Mouse (Mus musculus): ENCODE data around the gene Aoah.

DNA sequence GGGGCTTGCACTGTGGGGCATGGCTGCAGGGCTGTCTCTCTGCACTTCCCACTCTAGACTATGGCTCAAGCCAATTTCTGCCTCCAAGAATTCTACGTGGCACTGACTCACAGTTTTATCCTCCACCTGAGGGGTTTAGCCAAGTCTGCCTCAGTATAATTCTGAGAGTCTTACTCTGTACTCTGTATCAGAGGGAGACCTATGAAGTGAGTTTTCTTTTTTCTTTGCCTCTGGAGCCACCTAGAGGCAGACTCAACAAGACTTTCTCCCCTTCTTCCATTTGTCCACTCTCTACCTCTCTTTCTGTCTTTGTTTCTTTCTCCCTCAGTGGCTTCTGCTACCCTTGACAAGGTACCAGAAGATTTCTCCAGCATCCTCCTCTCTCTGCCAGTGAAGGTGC, 256.2 kb downstream of the Aoah start:
- TF ChIP-seq CTCF (IDR thresholded peaks at IDR 0.05; ENCODE audit: control insufficient read depth, insufficient read depth, insufficient read length) (no peak), USF1 (IDR thresholded peaks at IDR 0.05; ENCODE audit: low read depth) (no peak), MYOD1 (IDR thresholded peaks at IDR 0.05; ENCODE audit: control insufficient read depth, insufficient read length, low read depth) (no peak), CEBPB (IDR thresholded peaks at IDR 0.05; ENCODE audit: low read depth) (no peak), FOSL1 (IDR thresholded peaks at IDR 0.05; ENCODE audit: insufficient read depth, low read length, poor library complexity, severe bottlenecking) (no peak), MAX (IDR thresholded peaks at IDR 0.05) (no peak), MYOG (IDR thresholded peaks at IDR 0.05; ENCODE audit: control insufficient read depth, extremely low read depth, insufficient read length) (no peak)

All from C2C12 (cell line).